7 mouse cellular contexts compared by ENCODE assay signal in genomic region chrX:95444776-95445111, GRCm38 (mm10). TPM values are rescaled to one million over a fixed set of nuclear protein-coding genes. Genes with fewer than 3 reads are reported as not detected.
DNase-seq lines count a peak whose midpoint lies in the region; ATAC-seq lines count a peak whose summit lies in the region.

TSS of gene Amer1 (minus strand) at chrX:95444872.

- H3K36me3 ChIP-seq in embryonic facial prominence, embryonic 10.5 days (replicated peaks): no peaks in the 10 kb centered on the region
- no peaks in the 10 kb centered on the region for H3K36me3 ChIP-seq in limb, embryonic 11.5 days (ENCODE audit: control insufficient read depth, insufficient read depth, low read length)
- H3K36me3 ChIP-seq in midbrain, embryonic 14.5 days (ENCODE audit: control insufficient read depth, insufficient read depth, low read length): no peaks in the 10 kb centered on the region

- peaks cover 12% of the 10 kb centered on the region; the same call in 1 of the 2 replicates for H3K4me1 ChIP-seq in embryonic facial prominence, embryonic 10.5 days
- H3K4me1 ChIP-seq in limb, embryonic 11.5 days (ENCODE audit: control insufficient read depth, insufficient read depth, low read length): no peaks in the 10 kb centered on the region
- H3K4me1 ChIP-seq in midbrain, embryonic 14.5 days (ENCODE audit: control insufficient read depth, insufficient read depth, low read length): 0 out of 2 replicates have a peak, but pooled peaks cover 3% of the 10 kb centered on the region

- peak; percentile 98 for ATAC-seq in limb, embryonic 11.5 days (ENCODE audit: insufficient number of reproducible peaks, low FRiP score, low TSS enrichment, low read depth)
- peak; percentile 97 for ATAC-seq in midbrain, embryonic 14.5 days (ENCODE audit: low FRiP score, low TSS enrichment)

- H3K9ac ChIP-seq in limb, embryonic 11.5 days (ENCODE audit: low read length): peak within 1 kb of the TSS; percentile 52
- H3K9ac ChIP-seq in midbrain, embryonic 14.5 days (replicated peaks; ENCODE audit: low read length): peak within 1 kb of the TSS; percentile 64

- 16% methylated on average over 19 of the region's 19 CpGs for WGBS in embryonic facial prominence, embryonic 10.5 days
- WGBS in limb, embryonic 11.5 days: 19% methylated on average over 18 of the region's 19 CpGs
- WGBS in midbrain, embryonic 14.5 days: 19% methylated on average over 19 of the region's 19 CpGs

- H3K9me3 ChIP-seq in embryonic facial prominence, embryonic 10.5 days: no peaks in the 10 kb centered on the region; the same call in 1 of the 2 replicates
- no peaks in the 10 kb centered on the region for H3K9me3 ChIP-seq in limb, embryonic 11.5 days (ENCODE audit: control insufficient read depth, low read length)
- no peaks in the 10 kb centered on the region for H3K9me3 ChIP-seq in midbrain, embryonic 14.5 days (ENCODE audit: control insufficient read depth, low read length)

- peak; percentile 89 for DNase-seq in adrenal gland, postnatal 10 days
- peak; percentile 87 for DNase-seq in embryonic facial prominence, embryonic 10.5 days (ENCODE audit: low spot score)
- peak; percentile 100 for DNase-seq in heart, adult 11 months
- DNase-seq in kidney, adult 18-20 months: peak; percentile 93
- DNase-seq in limb, embryonic 11.5 days (ENCODE audit: low spot score): peak; percentile 88
- peak; percentile 91 for DNase-seq in midbrain, embryonic 14.5 days
- peak; percentile 75 to 76 for DNase-seq in spleen, adult 18-20 months

- H3K4me2 ChIP-seq in limb, embryonic 11.5 days (ENCODE audit: low read depth, severe bottlenecking): peak within 1 kb of the TSS; percentile 56
- H3K4me2 ChIP-seq in midbrain, embryonic 14.5 days (ENCODE audit: low read length): peak within 1 kb of the TSS; percentile 56

- peak within 1 kb of the TSS; percentile 65 for H3K4me3 ChIP-seq in embryonic facial prominence, embryonic 10.5 days
- H3K4me3 ChIP-seq in limb, embryonic 11.5 days (ENCODE audit: low read depth, low read length): peak within 1 kb of the TSS; percentile 54
- peak within 1 kb of the TSS; percentile 54 for H3K4me3 ChIP-seq in midbrain, embryonic 14.5 days (replicated peaks; ENCODE audit: low read depth, low read length)

- peaks cover 19% of the 10 kb centered on the region for H3K27me3 ChIP-seq in embryonic facial prominence, embryonic 10.5 days (replicated peaks; ENCODE audit: low read depth, poor library complexity, severe bottlenecking)
- no peaks in the 10 kb centered on the region for H3K27me3 ChIP-seq in limb, embryonic 11.5 days (ENCODE audit: control insufficient read depth, insufficient read depth, low read length)
- no peaks in the 10 kb centered on the region for H3K27me3 ChIP-seq in midbrain, embryonic 14.5 days (ENCODE audit: control insufficient read depth, insufficient read depth, low read length)

- peak within 1 kb of the TSS; percentile 88 for H3K27ac ChIP-seq in embryonic facial prominence, embryonic 10.5 days (replicated peaks)
- H3K27ac ChIP-seq in limb, embryonic 11.5 days (replicated peaks; ENCODE audit: low read depth, low read length): no peak within 1 kb of the TSS; the same call in 1 of the 2 replicates
- H3K27ac ChIP-seq in midbrain, embryonic 14.5 days (replicated peaks; ENCODE audit: low read depth, low read length): peak within 1 kb of the TSS; percentile 86

RNA-seq across cellular contexts. Expression of gene Amer1, which starts in this region (rescaled TPM):
- total RNA-seq in adrenal gland, postnatal 10 days (2021): 10 to 100 TPM; 10.3 to 15.0 TPM
- 10.3 and 11.9 TPM in 2 replicates for polyA plus RNA-seq in embryonic facial prominence, embryonic 10.5 days (2016; fragmentation: Nextera tagmentation; extraction: Ambion mirVana)
- 9.3 and 10.0 TPM in 2 replicates for polyA plus RNA-seq in limb, embryonic 11.5 days (2014; fragmentation: Nextera tagmentation; extraction: Ambion mirVana)
- polyA plus RNA-seq in midbrain, embryonic 14.5 days (2014; fragmentation: Nextera tagmentation; extraction: Ambion mirVana): 11.1 and 11.8 TPM in 2 replicates
